25 mouse cellular contexts compared by ENCODE assay signal in genomic region chr3:54540540-54541080, GRCm38 (mm10).
A peak's percentile ranks its signal among the peaks of the same experiment; 100 is the strongest.
DNase-seq lines count a peak whose midpoint lies in the region; ATAC-seq and TF ChIP-seq lines count a peak whose summit lies in the region.
"Had no signal": no experiment of that assay in that cellular context is flagged by ENCODE, and none has a peak within 500 bp of the region (broad histone marks: within the 10 kb centered on the region; RNA-seq: fewer than 3 reads in every experiment).

No protein-coding gene starts in this region.

- no peaks in the 10 kb centered on the region for H3K36me3 ChIP-seq in heart, postnatal 0 days (replicated peaks; ENCODE audit: control insufficient read depth, insufficient read depth, low read length)
- H3K36me3 ChIP-seq in myocyte (ENCODE audit: control insufficient read depth, insufficient read depth): no peaks in the 10 kb centered on the region
- H3K36me3 ChIP-seq: forebrain, embryonic 10.5 days; forebrain, embryonic 15.5 days; hindbrain, embryonic 12.5 days; intestine, embryonic 15.5 days; liver, embryonic 15.5 days; midbrain, embryonic 10.5 days; neural tube, embryonic 12.5 days had no signal

- no peak overlapping the region for H3K4me2 ChIP-seq in heart, postnatal 0 days (ENCODE audit: low read depth, low read length)
- H3K4me2 ChIP-seq in myocyte (ENCODE audit: low read depth): peak overlapping the region; percentile 66
- H3K4me2 ChIP-seq: forebrain, embryonic 15.5 days; hindbrain, embryonic 12.5 days; intestine, embryonic 15.5 days; liver, embryonic 15.5 days; lung, embryonic 14.5 days; neural tube, embryonic 12.5 days had no signal

- H3K9ac ChIP-seq in heart, postnatal 0 days (replicated peaks; ENCODE audit: low read depth, low read length): no peak overlapping the region
- H3K9ac ChIP-seq: forebrain, embryonic 15.5 days; hindbrain, embryonic 12.5 days; intestine, embryonic 15.5 days; liver, embryonic 15.5 days; lung, embryonic 14.5 days; neural tube, embryonic 12.5 days had no signal

- WGBS in heart, postnatal 0 days: 59% methylated on average over 3 of the region's 3 CpGs

- H3K27ac ChIP-seq in heart, postnatal 0 days (ENCODE audit: low read depth): 0 out of 2 replicates have a peak overlapping the region, but pooled peaks have one; percentile 23
- peak overlapping the region; percentile 99 for H3K27ac ChIP-seq in embryonic fibroblast, embryonic 13.5 days (ENCODE audit: insufficient read depth, low read length)
- H3K27ac ChIP-seq: forebrain, embryonic 10.5 days; forebrain, embryonic 15.5 days; hindbrain, embryonic 12.5 days; hindbrain, postnatal 0 days; intestine, embryonic 15.5 days; liver, embryonic 15.5 days; midbrain, embryonic 10.5 days; neural tube, embryonic 12.5 days had no signal

- 0 out of 2 replicates have a peak, but pooled peaks have one; percentile 12 for TF ChIP-seq POLR2A in embryonic fibroblast, embryonic 13.5 days (IDR thresholded peaks at IDR 0.05; ENCODE audit: low read depth, low read length)
- TF ChIP-seq POLR2A in myocyte (IDR thresholded peaks at IDR 0.05; ENCODE audit: insufficient read length, low read depth): no peak

- TF ChIP-seq CTCF in heart, postnatal 0 days (IDR thresholded peaks at IDR 0.05; ENCODE audit: low read depth): no peak
- TF ChIP-seq CTCF in embryonic fibroblast, embryonic 13.5 days (IDR thresholded peaks at IDR 0.05; ENCODE audit: borderline replicate concordance, insufficient read depth, low read length): no peak

- no peak for ATAC-seq in heart, postnatal 0 days (ENCODE audit: insufficient read depth, low read depth)
- ATAC-seq: forebrain, embryonic 15.5 days; hindbrain, postnatal 0 days; intestine, embryonic 15.5 days; midbrain, embryonic 16.5 days had no signal

- H3K4me3 ChIP-seq in heart, postnatal 0 days (ENCODE audit: low read depth, low read length): no peak overlapping the region
- H3K4me3 ChIP-seq in embryonic fibroblast, embryonic 13.5 days (ENCODE audit: insufficient read depth, low read length): no peak overlapping the region
- H3K4me3 ChIP-seq in myocyte: no peak overlapping the region
- H3K4me3 ChIP-seq: forebrain, embryonic 10.5 days; forebrain, embryonic 15.5 days; hindbrain, embryonic 12.5 days; intestine, embryonic 15.5 days; liver, embryonic 15.5 days; midbrain, embryonic 10.5 days; neural tube, embryonic 12.5 days had no signal

- peaks cover 5% of the 10 kb centered on the region; the same call in 1 of the 2 replicates for H3K9me3 ChIP-seq in heart, postnatal 0 days (replicated peaks; ENCODE audit: control insufficient read depth, low read length)
- H3K9me3 ChIP-seq: forebrain, embryonic 15.5 days had no signal

- H3ac ChIP-seq in myocyte (ENCODE audit: control insufficient read depth, insufficient read length): no peak overlapping the region

- H3K27me3 ChIP-seq in heart, postnatal 0 days (ENCODE audit: control insufficient read depth, insufficient read depth, low read length): no peaks in the 10 kb centered on the region
- H3K27me3 ChIP-seq in myocyte (ENCODE audit: control insufficient read depth, insufficient read depth, insufficient read length): no peaks in the 10 kb centered on the region
- H3K27me3 ChIP-seq: forebrain, embryonic 15.5 days; hindbrain, embryonic 12.5 days; intestine, embryonic 15.5 days; liver, embryonic 15.5 days; neural tube, embryonic 12.5 days had no signal

- no peak for DNase-seq in heart, postnatal 0 days (ENCODE audit: low spot score)
- DNase-seq in heart, postnatal 36 days: no peak
- DNase-seq in 3T3-L1 (ENCODE audit: low read depth, low spot score): peak; percentile 82
- no peak for DNase-seq in thymus, postnatal 4 days
- no peak for DNase-seq in thymus, postnatal 14 days
- DNase-seq: adrenal gland, postnatal 25 days; cerebellum, adult 8-10 months; cerebellum, postnatal 25 days; kidney, adult 2 months; kidney, postnatal 25 days; lung, embryonic 14.5 days; lung, postnatal 14 days; right cerebral cortex, adult 18-20 months; thymus, adult 2 months had no signal

- no peaks in the 10 kb centered on the region for H3K4me1 ChIP-seq in heart, postnatal 0 days (ENCODE audit: control insufficient read depth, insufficient read depth)
- peaks cover 13% of the 10 kb centered on the region for H3K4me1 ChIP-seq in embryonic fibroblast, embryonic 13.5 days (ENCODE audit: control insufficient read depth, insufficient read depth, low read length)
- H3K4me1 ChIP-seq: forebrain, embryonic 10.5 days; forebrain, embryonic 15.5 days; hindbrain, embryonic 12.5 days; intestine, embryonic 15.5 days; liver, embryonic 15.5 days; midbrain, embryonic 10.5 days; neural tube, embryonic 12.5 days had no signal

- TF ChIP-seq EP300 in heart, postnatal 0 days (IDR thresholded peaks at IDR 0.05; ENCODE audit: low read depth): no peak

- intact Hi-C loops in heart, postnatal 36 days (cut with DNase I): no loop called here

- H3K79me2 ChIP-seq in myocyte (ENCODE audit: control insufficient read depth, insufficient read depth): no peaks in the 10 kb centered on the region

TF ChIP-seq in myocyte, 11 proteins besides CTCF, POLR2A, EP300 and RAD21:
- TF ChIP-seq E2F4 (IDR thresholded peaks at IDR 0.05; ENCODE audit: insufficient read depth): no peak
- TF ChIP-seq MYOD1 (IDR thresholded peaks at IDR 0.05; ENCODE audit: control insufficient read depth in 1 of 3, insufficient read length in 2 of 3, low read depth in 2 of 3): peak in 2 of 3 experiments; percentile 24 to 29
TF ChIP-seq in myocyte: peak in this region for 1.
